Mouse (Mus musculus) cerebellum, postnatal 4 days (tissue): ENCODE results near the gene Vps41.

ENCODE experiments used
- DNase-seq, 2 experiments: peaks; one replicate each; pipeline ENCODE4 v3.0.0; 2022; ENCODE audit warnings: low spot score in 2 of 2, mixed read lengths in 1 of 2

Vps41 gene

GRCm38 (mm10) chr13:18794454-18794853 is 77.4 kb downstream of the Vps41 start:
- no peak for DNase-seq

GRCm38 (mm10) chr13:18797555-18797954 is 80.5 kb downstream of the Vps41 start:
- DNase-seq = no peak

- DNase-seq = no peak
Measured at GRCm38 (mm10) chr13:18800434-18800833, 83.3 kb downstream of the Vps41 start.

DNA sequence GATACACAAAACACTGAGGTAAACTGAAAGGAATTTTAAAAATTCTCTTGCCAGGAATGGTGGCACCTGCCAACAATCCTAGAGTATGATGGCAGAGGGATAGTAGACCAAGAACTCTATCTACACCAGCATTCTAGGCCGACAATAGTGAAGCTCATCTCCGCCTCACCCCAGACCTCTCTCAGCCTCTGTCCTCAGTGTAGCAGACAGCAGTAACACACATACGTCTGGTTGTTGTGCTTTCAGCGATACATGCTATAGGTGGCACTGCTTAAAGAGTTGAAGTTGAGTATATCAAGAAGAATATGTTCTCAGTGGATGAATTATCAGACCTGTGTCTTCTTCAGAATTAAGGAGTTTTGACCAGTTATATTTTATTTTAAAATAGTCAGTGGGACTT is 92.4 kb downstream of the Vps41 start:
- no peak for DNase-seq

DNA sequence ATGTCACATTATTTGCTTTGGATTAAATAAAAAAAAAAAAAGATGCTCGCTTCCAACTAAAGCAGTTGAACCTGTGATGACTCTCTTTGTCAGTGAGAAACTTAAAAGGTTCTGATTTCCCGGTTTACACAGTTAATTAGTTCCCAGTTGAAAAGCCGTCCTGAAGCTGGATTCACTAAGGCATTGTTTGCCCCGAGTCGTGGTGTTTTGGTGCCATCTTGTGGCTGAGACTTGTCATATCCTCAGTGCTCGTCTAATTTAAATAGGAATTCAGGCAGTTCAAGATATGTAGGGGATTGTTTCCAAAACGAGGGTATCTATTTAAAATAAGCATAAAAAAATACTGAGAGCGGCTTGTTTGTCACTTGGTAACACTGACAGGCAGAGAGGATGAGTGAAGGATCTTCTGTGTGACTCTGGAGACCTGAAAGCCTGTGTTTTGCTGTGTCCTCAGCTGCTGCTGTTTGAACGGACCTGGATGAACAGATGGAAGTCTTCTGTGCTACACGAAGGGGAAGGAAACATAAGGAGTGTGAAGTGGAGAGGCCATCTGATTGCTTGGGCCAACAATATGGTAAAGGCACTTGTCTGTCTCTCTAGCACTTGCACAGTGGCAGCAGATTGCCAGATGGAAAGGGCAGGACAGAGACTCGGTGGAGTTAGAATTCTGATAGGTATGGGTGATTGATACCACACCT is 93.0 kb downstream of the Vps41 start:
- peak; percentile 68 to 82 for DNase-seq

DNA sequence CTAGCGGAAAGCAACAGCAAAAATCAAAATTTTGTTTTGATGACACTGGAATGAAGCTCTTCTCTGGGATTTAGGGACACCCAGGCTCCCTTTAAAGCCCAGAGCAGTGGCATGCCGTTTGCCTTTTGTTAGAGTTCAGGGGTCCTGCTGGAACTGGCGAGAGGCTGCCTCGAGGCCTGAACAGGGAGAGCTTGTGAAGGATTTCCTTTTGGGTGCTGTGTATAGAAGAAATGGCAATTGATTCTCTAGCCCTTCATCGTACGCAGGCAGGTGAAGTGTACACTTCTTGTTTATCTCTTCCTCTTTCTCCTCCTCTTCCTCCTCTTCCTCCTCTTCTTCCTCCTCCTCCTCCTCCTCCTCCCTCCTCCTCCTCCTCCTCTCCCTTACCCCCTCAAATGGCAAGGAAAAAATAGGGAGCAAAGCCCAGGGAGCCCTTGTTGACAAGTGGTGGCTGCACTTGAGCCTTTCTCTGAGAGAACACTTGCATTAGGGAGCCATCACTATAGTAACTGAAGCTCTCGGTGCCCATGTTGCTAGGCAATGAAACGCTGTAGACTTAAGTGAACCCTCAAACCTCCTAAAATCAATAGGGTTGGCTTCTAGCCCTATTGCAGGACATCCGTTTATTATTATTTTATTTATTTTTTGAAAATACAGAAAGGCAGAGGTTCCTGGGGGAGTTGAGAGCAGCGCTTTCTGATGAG is 107.5 kb downstream of the Vps41 start:
- no peak for DNase-seq

GRCm38 (mm10) chr13:18827029-18827428 is 109.9 kb downstream of the Vps41 start:
- no peak for DNase-seq

GRCm38 (mm10) chr13:18830486-18830885 is 113.4 kb downstream of the Vps41 start:
- no peak for DNase-seq

- DNase-seq = no peak
Measured at GRCm38 (mm10) chr13:18839231-18839630, 122.1 kb downstream of the Vps41 start.

DNA sequence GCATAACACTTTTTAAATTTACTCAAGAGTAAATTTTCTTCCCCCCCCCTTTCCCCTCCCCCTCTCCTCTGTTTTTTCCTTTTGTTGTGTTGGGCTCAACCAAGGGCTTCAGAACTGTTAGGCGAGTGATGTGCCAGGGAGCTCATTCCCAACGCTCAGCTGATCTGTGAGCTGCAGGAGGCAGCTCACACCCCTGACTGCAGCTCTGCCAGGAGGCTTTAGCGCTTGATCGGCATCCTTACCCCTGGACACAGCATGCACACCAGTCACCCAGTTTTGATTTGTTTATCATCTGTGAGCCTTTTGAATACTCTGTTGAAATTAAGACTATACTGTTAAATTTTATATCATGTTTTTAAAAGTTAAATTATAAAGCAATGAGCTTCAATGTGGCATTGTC is 123.3 kb downstream of the Vps41 start:
- no peak for DNase-seq

DNA sequence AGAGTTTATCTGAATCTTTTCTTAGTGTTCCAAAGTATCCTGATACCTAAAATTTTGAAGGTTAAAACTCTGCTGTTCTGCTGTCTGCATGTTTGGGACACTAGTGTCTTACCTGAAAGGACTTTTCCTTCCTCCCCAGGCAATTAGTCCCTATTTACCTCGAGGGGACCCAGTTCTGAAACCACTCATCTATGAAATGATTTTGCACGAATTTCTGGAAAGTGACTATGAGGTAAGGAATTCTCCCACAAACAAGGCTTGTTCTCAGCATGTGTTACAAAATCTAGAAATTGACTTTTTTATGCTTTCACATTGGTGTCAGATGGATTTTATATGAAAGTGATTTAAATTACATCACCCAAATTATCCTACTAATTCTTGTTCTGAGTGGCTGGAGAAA is 123.9 kb downstream of the Vps41 start:
- DNase-seq = no peak

DNA sequence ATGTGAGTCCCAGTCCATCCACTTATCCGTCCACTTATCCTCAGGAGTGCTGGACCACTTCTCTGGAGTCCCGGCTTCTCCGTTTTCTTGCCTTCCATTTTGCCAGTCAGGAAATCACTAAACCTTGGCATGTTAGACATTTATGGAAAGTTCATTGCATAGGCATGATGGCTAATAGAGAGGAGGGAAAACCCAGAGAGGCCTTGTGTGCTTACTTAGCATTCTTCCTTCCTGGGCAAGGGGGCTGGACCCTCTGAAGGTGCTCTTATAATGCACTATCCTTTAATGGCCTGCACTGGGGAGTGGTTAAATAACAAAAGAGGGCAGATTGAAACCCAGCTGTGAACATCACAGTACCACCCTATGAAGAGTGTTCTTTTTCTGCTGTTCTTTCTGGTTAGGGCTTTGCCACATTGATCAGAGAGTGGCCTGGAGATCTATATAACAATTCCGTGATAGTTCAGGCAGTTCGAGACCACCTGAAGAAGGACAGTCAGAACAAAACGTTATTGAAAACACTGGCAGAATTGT is 124.7 kb downstream of the Vps41 start:
- DNase-seq = no peak

- DNase-seq = no peak
Measured at GRCm38 (mm10) chr13:18842556-18842955, 125.5 kb downstream of the Vps41 start.

GRCm38 (mm10) chr13:18843546-18843945 is 126.5 kb downstream of the Vps41 start:
- DNase-seq = no peak

DNA sequence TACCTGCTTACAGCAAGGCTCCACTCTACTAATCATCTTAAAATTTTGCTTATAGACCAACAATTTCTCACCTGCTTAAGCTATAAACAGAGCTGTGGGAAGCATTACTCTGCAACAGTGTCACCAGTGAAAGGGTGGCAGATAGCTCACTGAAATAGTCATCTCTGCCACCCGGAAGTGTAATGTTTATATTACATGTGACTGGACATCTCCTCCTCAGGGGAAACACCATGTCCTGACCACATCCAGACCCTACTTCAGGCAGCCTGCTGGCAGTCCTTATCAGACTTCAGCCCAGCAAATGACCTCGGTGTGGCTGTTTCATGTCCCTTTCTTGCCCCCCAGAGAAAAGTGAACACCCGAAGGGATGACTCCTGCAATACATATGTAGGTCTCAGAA is 130.3 kb downstream of the Vps41 start:
- DNase-seq = no peak

DNA sequence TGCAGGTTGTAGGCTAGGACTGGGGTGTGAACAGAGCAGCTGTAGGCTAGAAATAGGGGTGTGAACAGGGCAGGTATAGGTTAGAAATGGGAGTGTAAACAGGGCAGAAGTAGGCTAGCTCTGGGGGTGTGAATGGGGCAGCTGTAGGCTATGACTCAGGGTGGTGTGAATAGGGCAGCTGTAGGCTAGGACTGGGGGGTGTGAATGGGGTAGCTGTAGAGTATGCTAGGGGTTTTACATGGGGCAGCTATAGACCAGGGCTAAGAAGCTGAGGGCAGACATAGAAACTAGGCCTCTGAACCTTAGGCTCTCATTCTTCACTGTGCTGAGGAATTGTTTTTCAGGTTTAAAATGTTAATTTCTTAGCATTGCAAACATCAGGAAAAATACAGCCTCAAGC is 132.5 kb downstream of the Vps41 start:
- no peak for DNase-seq

- no peak for DNase-seq
Measured at GRCm38 (mm10) chr13:18851182-18851581, 134.1 kb downstream of the Vps41 start.

DNA sequence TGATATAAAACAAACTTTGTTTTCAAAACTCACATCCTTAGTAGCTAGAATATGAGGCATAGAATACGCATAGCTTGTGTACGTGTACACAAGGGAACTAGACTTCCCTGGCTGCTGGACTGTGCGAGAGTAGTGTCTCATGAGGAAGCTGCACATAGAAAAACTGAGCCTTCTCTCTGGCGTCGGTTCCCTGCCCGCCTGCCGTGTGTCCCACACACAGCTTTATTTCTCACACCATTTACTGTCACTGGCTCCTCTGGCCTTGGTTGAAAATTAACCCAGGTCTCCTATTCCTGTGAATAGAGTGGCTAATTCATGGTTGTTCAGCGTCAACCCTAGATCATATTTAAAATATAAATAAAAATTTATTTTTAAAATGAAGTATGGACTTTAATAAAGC is 135.6 kb downstream of the Vps41 start:
- DNase-seq = no peak

- peak in 1 of 2 experiments; percentile 18 for DNase-seq
Measured at GRCm38 (mm10) chr13:18856026-18856802, 139.1 kb downstream of the Vps41 start.

GRCm38 (mm10) chr13:18858183-18858582 is 141.1 kb downstream of the Vps41 start:
- DNase-seq = no peak

- DNase-seq = no peak
Measured at GRCm38 (mm10) chr13:18859389-18859788, 142.3 kb downstream of the Vps41 start.

DNA sequence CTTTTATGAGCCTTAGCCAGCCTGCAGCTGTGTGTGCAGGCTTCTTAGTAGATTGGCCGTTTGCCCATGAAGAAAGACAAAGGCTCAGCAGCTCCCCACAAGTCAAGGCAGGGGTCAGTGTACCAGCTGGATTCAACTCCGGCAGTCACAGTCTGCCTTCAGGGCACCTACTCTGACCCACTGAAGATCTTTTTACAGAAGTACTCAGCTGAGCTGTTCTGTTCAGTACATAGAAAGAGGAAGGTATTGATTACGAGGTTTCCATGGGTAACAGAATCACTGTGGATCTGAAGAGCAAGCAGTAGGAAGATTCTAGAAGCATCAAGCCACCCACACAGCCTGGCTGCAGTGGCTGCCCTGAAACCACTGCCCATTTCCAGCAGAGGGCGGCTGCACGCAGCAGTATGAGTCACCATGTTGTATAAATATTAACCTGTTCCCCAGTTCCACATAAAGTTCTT is 151.0 kb downstream of the Vps41 start:
- peak in 1 of 2 experiments; percentile 47 for DNase-seq
